Mouse (Mus musculus) hindbrain, postnatal 0 days (tissue): ENCODE data around the gene Gm6408. TPM values are rescaled to one million over a fixed set of nuclear protein-coding genes. Genes with fewer than 3 reads are reported as not detected.

ENCODE experiments used
- ATAC-seq: fragments of 200-750 bp; cut with Nextera tagmentation; 2 replicates; pipeline ENCODE4 v1.8.0; 2017; ENCODE audit warnings: mild to moderate bottlenecking, moderate TSS enrichment, moderate library complexity
- DNase-seq: peaks from one replicate; pipeline ENCODE4 v3.0.0-alpha.2; 2015; ENCODE audit warnings: low spot score
- H3K27ac ChIP-seq: fragments of 300-500 bp; sonication (generic); 2 replicates; pipeline ENCODE4 v1.5.1; 2014; ENCODE audit warnings: mild to moderate bottlenecking
- H3K27me3 ChIP-seq: fragments of 300-500 bp; sonication (generic); 2 replicates; pipeline ENCODE4 v1.6.1; 2014; ENCODE audit warnings: low read length, mixed read lengths; ENCODE audit not compliant: insufficient read depth
- H3K36me3 ChIP-seq: fragments of 300-500 bp; sonication (generic); 2 replicates; pipeline ENCODE4 v1.6.1; 2014; ENCODE audit warnings: low read length, mixed read lengths; ENCODE audit not compliant: insufficient read depth
- H3K4me1 ChIP-seq: fragments of 300-500 bp; sonication (generic); 2 replicates; pipeline ENCODE4 v1.6.1; 2014; ENCODE audit warnings: antibody characterized with exemption, low read length, mixed read lengths; ENCODE audit not compliant: insufficient read depth
- H3K4me2 ChIP-seq: fragments of 300-500 bp; sonication (generic); 2 replicates; pipeline ENCODE4 v1.6.1; 2014; ENCODE audit warnings: low read depth, mild to moderate bottlenecking, low read length, moderate library complexity, mixed read lengths
- H3K4me3 ChIP-seq: fragments of 300-500 bp; sonication (generic); 2 replicates; pipeline ENCODE4 v1.5.1; 2014; ENCODE audit warnings: low read length
- H3K9ac ChIP-seq: fragments of 300-500 bp; sonication (generic); replicated peaks from 2 replicates; pipeline ENCODE4 v1.6.1; 2014; ENCODE audit warnings: mild to moderate bottlenecking, low read length, moderate library complexity, mixed read lengths
- H3K9me3 ChIP-seq: fragments of 300-500 bp; sonication (generic); 2 replicates; pipeline ENCODE4 v1.6.1; 2016; ENCODE audit warnings: low read length, mixed read lengths
- CTCF ChIP-seq: IDR thresholded peaks from 2 replicates; pipeline ENCODE4 v1.5.1; 2016; ENCODE audit warnings: antibody characterized with exemption, control low read depth, low read depth
- WGBS: fragments of 180-500 bp; shearing (Covaris S2); extraction: QIAGEN DNeasy Blood & Tissue Kit; methylation state at CpG from one replicate; pipeline ENCODE4 v1.1.7; 2014; 5-methylcytosine and 5-hydroxymethylcytosine counted together
- polyA plus RNA-seq: library from polyadenylated mRNA; unstranded; fragments of >200 nt; fragmentation: Nextera tagmentation; extraction: Ambion mirVana; gene quantifications from 2 replicates; pipeline ENCODE4 v1.2.1, GENCODE M21; 2015
- total RNA-seq: library from RNA; depleted of rRNA; stranded (reverse); fragments of >200 nt; gene quantifications from 2 replicates; pipeline ENCODE4 v1.2.3, GENCODE M21; 2014

The Gm6408 gene
- total and polyA plus RNA-seq, 2 experiments from 2014 or later: 0.63 TPM; not detected in 1

GRCm38 (mm10) chr5:146446633-146447032 lies 35.1 kb upstream of the Gm6408 start:
- 85% methylated on average over 2 of the region's 2 CpGs for WGBS
- TF ChIP-seq CTCF: no peak
- Histone ChIP-seq H3K4me2 (no peak overlapping the region), H3K9ac (no peak overlapping the region), H3K4me1 (no peaks in the 10 kb centered on the region), H3K4me3 (no peak overlapping the region), H3K27ac (no peak overlapping the region), H3K27me3 (no peaks in the 10 kb centered on the region), H3K36me3 (no peaks in the 10 kb centered on the region), H3K9me3 (no peaks in the 10 kb centered on the region)
- ATAC-seq (no peak), DNase-seq (no peak)

- Histone ChIP-seq H3K27me3 (no peaks in the 10 kb centered on the region), H3K4me3 (no peak overlapping the region), H3K4me1 (no peaks in the 10 kb centered on the region), H3K27ac (no peak overlapping the region), H3K9ac (no peak overlapping the region), H3K9me3 (no peaks in the 10 kb centered on the region), H3K36me3 (peaks cover 10% of the 10 kb centered on the region), H3K4me2 (no peak overlapping the region)
- ATAC-seq (no peak), DNase-seq (no peak)
- 57% methylated on average over 11 of the region's 11 CpGs for WGBS
- TF ChIP-seq CTCF: no peak
Observed at GRCm38 (mm10) chr5:146451592-146452254, 30.0 kb upstream of the Gm6408 start.

GRCm38 (mm10) chr5:146453556-146453955 lies 28.2 kb upstream of the Gm6408 start:
- DNase-seq (no peak), ATAC-seq (no peak)
- H3K36me3 ChIP-seq: peaks cover 10% of the 10 kb centered on the region
- H3K4me2 ChIP-seq: no peak overlapping the region
- no peak overlapping the region for H3K9ac ChIP-seq
- no peak overlapping the region for H3K27ac ChIP-seq
- no peaks in the 10 kb centered on the region for H3K27me3 ChIP-seq
- H3K9me3 ChIP-seq: no peaks in the 10 kb centered on the region
- no peaks in the 10 kb centered on the region for H3K4me1 ChIP-seq
- H3K4me3 ChIP-seq: no peak overlapping the region
- WGBS: 84% methylated on average over 6 of the region's 6 CpGs
- TF ChIP-seq CTCF: no peak

GRCm38 (mm10) chr5:146461612-146462011 lies 20.2 kb upstream of the Gm6408 start:
- ATAC-seq: no peak
- Histone ChIP-seq H3K9ac (no peak overlapping the region), H3K27me3 (no peaks in the 10 kb centered on the region), H3K36me3 (peaks cover 16% of the 10 kb centered on the region), H3K4me3 (no peak overlapping the region), H3K4me1 (no peaks in the 10 kb centered on the region), H3K27ac (no peak overlapping the region), H3K9me3 (no peaks in the 10 kb centered on the region), H3K4me2 (no peak overlapping the region)
- no peak for TF ChIP-seq CTCF
- no peak for DNase-seq
- 78% methylated on average over 8 of the region's 8 CpGs for WGBS

GRCm38 (mm10) chr5:146466663-146467062 lies 15.1 kb upstream of the Gm6408 start:
- Histone ChIP-seq H3K4me3 (no peak overlapping the region), H3K27ac (no peak overlapping the region), H3K9me3 (no peaks in the 10 kb centered on the region), H3K36me3 (peaks cover 29% of the 10 kb centered on the region; the same call in 1 of the 2 replicates), H3K4me1 (no peaks in the 10 kb centered on the region), H3K27me3 (no peaks in the 10 kb centered on the region), H3K4me2 (no peak overlapping the region), H3K9ac (no peak overlapping the region)
- DNase-seq (no peak), ATAC-seq (no peak)
- WGBS: 93% methylated on average over 19 of the region's 19 CpGs
- no peak for TF ChIP-seq CTCF

GRCm38 (mm10) chr5:146468311-146468710 lies 13.5 kb upstream of the Gm6408 start:
- no peaks in the 10 kb centered on the region for H3K9me3 ChIP-seq
- H3K27ac ChIP-seq: no peak overlapping the region
- ATAC-seq (peak; percentile 69), DNase-seq (peak; percentile 22)
- no peak for TF ChIP-seq CTCF
- H3K4me2 ChIP-seq: no peak overlapping the region
- no peak overlapping the region for H3K9ac ChIP-seq
- no peaks in the 10 kb centered on the region for H3K4me1 ChIP-seq
- H3K36me3 ChIP-seq: peaks cover 21% of the 10 kb centered on the region; the same call in 1 of the 2 replicates
- H3K4me3 ChIP-seq: no peak overlapping the region
- 67% methylated on average over 9 of the region's 9 CpGs for WGBS
- no peaks in the 10 kb centered on the region for H3K27me3 ChIP-seq

- H3K4me3 ChIP-seq: no peak overlapping the region
- H3K9ac ChIP-seq: no peak overlapping the region
- no peaks in the 10 kb centered on the region for H3K27me3 ChIP-seq
- TF ChIP-seq CTCF: no peak
- ATAC-seq (no peak), DNase-seq (no peak)
- H3K4me1 ChIP-seq: no peaks in the 10 kb centered on the region
- 88% methylated on average over 9 of the region's 9 CpGs for WGBS
- H3K36me3 ChIP-seq: peaks cover 21% of the 10 kb centered on the region; the same call in 1 of the 2 replicates
- H3K4me2 ChIP-seq: no peak overlapping the region
- no peak overlapping the region for H3K27ac ChIP-seq
- H3K9me3 ChIP-seq: no peaks in the 10 kb centered on the region
Observed at GRCm38 (mm10) chr5:146470821-146471220, 10.9 kb upstream of the Gm6408 start.
